Mouse (Mus musculus): Measurements from ENCODE around the gene Teddm1b. TPM values are rescaled to one million over a fixed set of nuclear protein-coding genes. Genes with fewer than 3 reads are reported as not detected.

Teddm1b gene
- polyA plus RNA-seq, 1 experiment from 2014 or later = 0.14 TPM

DNA sequence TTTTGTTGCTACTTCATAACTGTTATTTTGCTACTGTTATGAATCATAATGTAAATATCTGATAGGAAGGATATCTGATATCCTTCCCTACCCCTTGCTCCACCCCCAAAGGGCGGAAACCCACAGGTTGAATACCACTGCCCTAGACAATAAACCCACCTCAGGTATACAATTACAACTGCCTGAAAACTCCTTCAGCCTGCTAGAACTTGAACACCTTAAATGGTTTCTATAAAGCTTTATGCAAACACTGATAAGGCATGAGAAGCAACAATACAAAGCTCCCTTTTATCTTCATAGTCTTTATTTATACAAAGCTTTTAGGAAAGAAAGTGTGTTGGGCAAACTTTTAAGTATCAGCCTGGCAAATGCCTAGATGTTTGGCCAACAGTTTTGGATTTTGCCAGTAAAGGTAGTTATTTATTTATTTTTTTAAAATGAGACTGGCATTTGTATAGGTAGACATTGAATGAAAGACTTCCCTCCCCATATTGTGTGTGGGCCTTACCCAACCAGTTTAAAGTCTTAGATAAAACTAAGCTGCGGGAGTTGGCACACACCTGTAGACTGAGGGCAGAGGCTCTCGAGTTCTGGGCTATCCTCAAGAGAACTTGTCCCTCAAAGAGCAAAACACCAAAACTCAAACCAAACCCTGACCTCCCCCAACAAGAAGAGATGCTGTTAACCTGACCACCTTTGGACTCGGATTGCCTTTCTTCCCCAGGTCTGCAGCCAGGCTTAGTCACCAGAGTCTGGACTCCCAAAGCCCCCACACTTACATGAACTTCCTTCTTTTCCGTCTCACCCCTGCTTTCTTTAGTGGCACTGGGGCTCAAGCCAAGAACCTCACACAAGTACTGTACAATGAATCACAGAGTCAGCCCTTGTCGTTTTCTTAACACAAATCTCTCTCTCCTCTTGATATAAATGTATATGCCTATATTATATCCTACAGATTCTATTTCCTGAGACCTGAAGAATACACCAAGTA lies 50.5 kb downstream of the Teddm1b start:
- Histone ChIP-seq H3K9me3 (replicated peaks; ENCODE audit: control insufficient read depth, low read length) (no peaks in the 10 kb centered on the region), H3K9ac (ENCODE audit: low read length) (no peak overlapping the region), H3K36me3 (ENCODE audit: control insufficient read depth, insufficient read depth, low read length) (no peaks in the 10 kb centered on the region), H3K4me3 (replicated peaks; ENCODE audit: low read length) (no peak overlapping the region), H3K27ac (ENCODE audit: low read length) (peak overlapping the region; percentile 77), H3K4me1 (ENCODE audit: control insufficient read depth, insufficient read depth, low read length) (no peaks in the 10 kb centered on the region), H3K27me3 (ENCODE audit: control insufficient read depth, insufficient read depth, low read length) (no peaks in the 10 kb centered on the region), H3K4me2 (ENCODE audit: low read depth, low read length) (no peak overlapping the region)
- peak; percentile 90 for ATAC-seq (ENCODE audit: insufficient read depth, low FRiP score)
- WGBS = 56% methylated on average over 6 of the region's 6 CpGs

Small RNAs within 50 kb of the gene (microRNA-seq; reads per million reads assigned to microRNA genes)
- gene Mir8114 = 13.1 reads per million, percentile 34 among the genes with 10 or more reads in this experiment

Other genes with a start within 250 kb of the Teddm1b start
- gene Rgs8, start 221.3 kb upstream of the Teddm1b start, polyA plus RNA-seq (2015; fragmentation: Nextera tagmentation; extraction: Ambion mirVana) = 0.32 and 0.50 TPM in 2 replicates
- 4.3 and 5.0 TPM in 2 replicates for gene Rgs16, start 134.0 kb upstream of the Teddm1b start, polyA plus RNA-seq (2015; fragmentation: Nextera tagmentation; extraction: Ambion mirVana)
- 13.7 TPM in 2 replicates for gene Rnasel, start 124.9 kb upstream of the Teddm1b start, polyA plus RNA-seq (2015; fragmentation: Nextera tagmentation; extraction: Ambion mirVana)
- 0.10 and 0.12 TPM in 2 replicates for gene Rgsl1, start 30.2 kb upstream of the Teddm1b start, polyA plus RNA-seq (2015; fragmentation: Nextera tagmentation; extraction: Ambion mirVana)
- not detected in 2 replicates for gene Teddm1a, start 17.4 kb downstream of the Teddm1b start, polyA plus RNA-seq (2015; fragmentation: Nextera tagmentation; extraction: Ambion mirVana)
- 141 and 162 TPM in 2 replicates for gene Glul, start 25.6 kb downstream of the Teddm1b start, polyA plus RNA-seq (2015; fragmentation: Nextera tagmentation; extraction: Ambion mirVana)
- 0.54 and 0.98 TPM in 2 replicates for gene Teddm2, start 25.9 kb downstream of the Teddm1b start, polyA plus RNA-seq (2015; fragmentation: Nextera tagmentation; extraction: Ambion mirVana)